Mouse (Mus musculus) liver, embryonic 12.5 days (tissue): ENCODE measurements around the gene Timp3. TPM values are rescaled to one million over a fixed set of nuclear protein-coding genes. Genes with fewer than 3 reads are reported as not detected.
A peak's percentile ranks its signal among the peaks of the same experiment; 100 is the strongest.

Experiments
- ATAC-seq: fragments of 200-750 bp; cut with Nextera tagmentation; 2 replicates; pipeline ENCODE4 v1.8.0; 2017; ENCODE audit warnings: moderate number of reproducible peaks, mild to moderate bottlenecking, moderate library complexity
- H3K27ac ChIP-seq: fragments of 300-500 bp; sonication (generic); 2 replicates; pipeline ENCODE4 v1.5.1; 2016; ENCODE audit warnings: mild to moderate bottlenecking
- H3K27me3 ChIP-seq: fragments of 300-500 bp; sonication (generic); replicated peaks from 2 replicates; pipeline ENCODE4 v1.6.1; 2016; ENCODE audit warnings: mild to moderate bottlenecking, moderate library complexity
- H3K36me3 ChIP-seq: fragments of 300-500 bp; sonication (generic); 2 replicates; pipeline ENCODE4 v1.6.1; 2016; ENCODE audit warnings: mild to moderate bottlenecking, moderate library complexity
- H3K4me1 ChIP-seq: fragments of 300-500 bp; sonication (generic); 2 replicates; pipeline ENCODE4 v1.6.1; 2016
- H3K4me2 ChIP-seq: fragments of 300-500 bp; sonication (generic); 2 replicates; pipeline ENCODE4 v1.6.1; 2016; ENCODE audit warnings: mild to moderate bottlenecking, moderate library complexity
- H3K4me3 ChIP-seq: fragments of 300-500 bp; sonication (generic); 2 replicates; pipeline ENCODE4 v1.5.1; 2016; ENCODE audit warnings: mild to moderate bottlenecking, moderate library complexity
- H3K9ac ChIP-seq: fragments of 300-500 bp; sonication (generic); 2 replicates; pipeline ENCODE4 v1.6.1; 2016; ENCODE audit warnings: mild to moderate bottlenecking, moderate library complexity
- H3K9me3 ChIP-seq: fragments of 300-500 bp; sonication (generic); replicated peaks from 2 replicates; pipeline ENCODE4 v1.6.1; 2016; ENCODE audit warnings: mild to moderate bottlenecking, moderate library complexity
- WGBS: fragments of 180-500 bp; shearing (Covaris S2); methylation state at CpG from one replicate; pipeline ENCODE4 v1.1.7; 2016; ENCODE audit not compliant: insufficient replicate concordance; 5-methylcytosine and 5-hydroxymethylcytosine counted together
- polyA plus RNA-seq: library from polyadenylated mRNA; unstranded; fragments of >200 nt; fragmentation: Nextera tagmentation; extraction: Ambion mirVana; gene quantifications from 2 replicates; pipeline ENCODE4 v1.2.1, GENCODE M21; 2016

The Timp3 gene
- polyA plus RNA-seq, 1 experiment from 2014 or later, result 17.0 TPM

DNA sequence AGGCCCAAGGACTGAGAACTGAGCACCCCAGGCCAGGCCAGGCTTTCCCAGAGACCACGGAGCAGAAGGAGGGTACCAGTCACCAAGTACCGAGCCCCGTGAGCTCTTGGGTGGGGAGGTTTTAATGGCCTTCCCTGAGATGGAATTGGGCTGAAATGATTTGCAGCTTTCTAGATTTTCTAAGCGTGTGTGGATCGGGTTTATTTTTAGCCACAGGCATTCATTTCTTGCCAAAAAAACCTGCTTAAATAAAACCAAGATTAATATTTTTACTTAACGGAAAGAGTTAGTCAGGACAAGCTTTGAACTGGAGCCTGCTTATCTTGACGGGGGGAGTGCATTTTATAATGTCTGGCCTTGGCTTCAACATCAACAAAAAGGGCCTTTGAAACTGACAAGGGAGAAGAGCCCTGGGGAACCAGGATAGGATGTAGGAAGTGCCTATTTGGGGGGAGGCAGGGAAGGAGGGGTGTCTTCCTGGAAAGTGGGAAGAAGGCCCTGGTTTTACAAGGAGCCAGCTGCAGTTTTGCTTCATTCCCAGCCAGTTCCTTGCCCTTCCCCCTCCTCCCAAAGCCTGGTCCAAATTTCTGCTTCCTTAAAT lies 31.6 kb downstream of the Timp3 start:
- ATAC-seq, result no peak
- H3K4me1 ChIP-seq, result peaks cover 82% of the 10 kb centered on the region
- H3K27me3 ChIP-seq, result no peaks in the 10 kb centered on the region
- WGBS, result 60% methylated on average over 7 of the region's 7 CpGs
- no peak overlapping the region for H3K4me2 ChIP-seq
- no peaks in the 10 kb centered on the region for H3K36me3 ChIP-seq
- no peak overlapping the region for H3K9ac ChIP-seq
- no peaks in the 10 kb centered on the region for H3K9me3 ChIP-seq
- no peak overlapping the region for H3K4me3 ChIP-seq
- H3K27ac ChIP-seq, result peak overlapping the region; percentile 73

DNA sequence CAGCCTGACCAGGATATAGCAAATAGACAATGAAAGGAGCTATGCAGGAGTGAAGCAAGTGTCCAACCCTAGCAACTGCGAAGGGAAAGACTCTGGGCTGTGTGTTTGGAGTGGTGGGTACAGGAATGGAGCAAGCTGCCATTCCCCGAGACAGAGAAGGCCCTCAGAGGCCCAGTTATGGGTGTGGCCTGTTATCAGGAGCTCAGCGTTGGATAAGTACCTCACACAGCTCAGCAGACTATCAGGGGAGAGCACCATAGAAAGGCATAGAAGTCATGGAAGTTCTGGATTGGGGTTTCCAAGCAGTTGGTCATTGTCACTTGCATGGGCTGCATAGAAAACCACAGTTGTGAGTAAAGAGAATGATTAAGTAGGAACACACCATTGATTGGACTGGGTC lies 32.8 kb downstream of the Timp3 start:
- H3K27me3 ChIP-seq, result no peaks in the 10 kb centered on the region
- H3K4me2 ChIP-seq, result peak overlapping the region; percentile 57
- no peaks in the 10 kb centered on the region for H3K36me3 ChIP-seq
- 27% methylated on average over 3 of the region's 3 CpGs for WGBS
- no peaks in the 10 kb centered on the region for H3K9me3 ChIP-seq
- H3K9ac ChIP-seq, result peak overlapping the region; percentile 29; the same call in 1 of the 2 replicates
- no peak overlapping the region for H3K4me3 ChIP-seq
- peak; percentile 95 for ATAC-seq
- H3K27ac ChIP-seq, result peak overlapping the region; percentile 73
- H3K4me1 ChIP-seq, result peaks cover 82% of the 10 kb centered on the region

DNA sequence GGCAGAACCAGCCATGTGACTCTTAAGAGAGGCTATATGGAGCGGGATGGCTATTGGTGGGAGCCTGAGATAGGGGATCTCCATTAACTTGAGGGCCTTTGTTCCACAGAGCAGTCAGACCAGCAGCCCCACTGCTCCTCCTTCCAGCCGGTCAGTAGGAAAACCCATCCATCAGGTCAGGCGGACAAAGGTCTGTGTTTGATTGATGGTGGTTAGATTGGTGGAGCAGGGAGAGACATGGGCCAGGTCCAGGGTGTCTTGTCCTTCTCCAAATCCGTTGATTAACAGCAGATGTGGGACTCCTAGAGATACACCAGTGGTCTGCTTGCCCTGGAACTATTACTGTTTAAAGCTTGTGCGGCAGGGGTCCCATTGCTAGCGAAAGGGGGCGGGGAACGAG lies 34.4 kb downstream of the Timp3 start:
- Histone ChIP-seq H3K4me2 (no peak overlapping the region), H3K4me3 (no peak overlapping the region), H3K27me3 (0 out of 2 replicates have a peak, but pooled peaks cover 3% of the 10 kb centered on the region), H3K9me3 (no peaks in the 10 kb centered on the region), H3K36me3 (no peaks in the 10 kb centered on the region), H3K27ac (peak overlapping the region; percentile 51; the same call in 1 of the 2 replicates), H3K9ac (0 out of 2 replicates have a peak overlapping the region, but pooled peaks have one; percentile 25), H3K4me1 (peaks cover 75% of the 10 kb centered on the region)
- 62% methylated on average over 8 of the region's 8 CpGs for WGBS
- no peak for ATAC-seq

DNA sequence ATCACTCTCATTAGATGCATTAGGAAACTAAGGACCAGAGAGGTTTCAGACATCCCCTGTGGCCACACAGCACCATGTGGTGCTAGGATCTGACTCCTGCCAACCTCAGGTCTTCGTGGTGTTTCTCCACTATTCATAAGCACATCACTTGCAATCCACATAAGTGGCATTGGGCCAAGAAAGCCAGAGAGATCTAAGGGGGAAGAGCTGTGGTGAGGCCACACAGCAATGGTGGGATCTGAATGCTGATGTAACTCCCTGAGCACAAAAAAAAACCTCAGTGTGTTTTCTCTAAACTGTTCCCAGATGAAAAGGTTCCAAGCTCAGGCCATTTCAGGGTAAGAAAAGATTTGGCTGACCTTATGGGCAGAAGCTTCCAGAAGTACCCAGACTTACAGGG lies 36.3 kb downstream of the Timp3 start:
- Histone ChIP-seq H3K36me3 (no peaks in the 10 kb centered on the region), H3K9ac (no peak overlapping the region), H3K4me2 (no peak overlapping the region), H3K27ac (no peak overlapping the region), H3K4me3 (no peak overlapping the region), H3K9me3 (no peaks in the 10 kb centered on the region), H3K4me1 (peaks cover 75% of the 10 kb centered on the region), H3K27me3 (0 out of 2 replicates have a peak, but pooled peaks cover 3% of the 10 kb centered on the region)
- 67% methylated on average over 1 of the region's 1 CpGs for WGBS
- no peak for ATAC-seq

DNA sequence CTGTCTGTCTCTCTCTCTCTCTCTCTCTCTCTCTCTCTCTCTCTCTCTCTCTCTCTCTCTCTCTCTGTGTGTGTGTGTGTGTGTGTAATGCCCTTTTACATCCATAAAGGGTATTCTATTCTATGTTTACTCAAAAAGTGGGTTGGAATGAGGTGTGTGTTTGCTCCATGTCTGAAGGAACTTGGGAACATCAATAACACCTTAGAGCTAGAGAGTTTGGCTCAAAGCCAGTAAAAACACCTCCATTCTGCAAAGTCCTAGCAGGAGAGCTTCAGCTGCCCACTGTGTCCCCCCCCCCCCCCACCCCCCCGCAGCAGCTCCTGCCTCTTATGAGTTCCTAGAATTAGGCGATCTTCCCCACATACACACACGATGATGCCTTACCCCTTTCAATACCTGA lies 37.1 kb downstream of the Timp3 start:
- 63% methylated on average over 3 of the region's 3 CpGs for WGBS
- no peak for ATAC-seq
- 0 out of 2 replicates have a peak, but pooled peaks cover 3% of the 10 kb centered on the region for H3K27me3 ChIP-seq
- no peak overlapping the region for H3K4me2 ChIP-seq
- H3K9me3 ChIP-seq, result no peaks in the 10 kb centered on the region
- H3K9ac ChIP-seq, result no peak overlapping the region
- peaks cover 75% of the 10 kb centered on the region for H3K4me1 ChIP-seq
- H3K4me3 ChIP-seq, result no peak overlapping the region
- H3K36me3 ChIP-seq, result no peaks in the 10 kb centered on the region
- no peak overlapping the region for H3K27ac ChIP-seq

DNA sequence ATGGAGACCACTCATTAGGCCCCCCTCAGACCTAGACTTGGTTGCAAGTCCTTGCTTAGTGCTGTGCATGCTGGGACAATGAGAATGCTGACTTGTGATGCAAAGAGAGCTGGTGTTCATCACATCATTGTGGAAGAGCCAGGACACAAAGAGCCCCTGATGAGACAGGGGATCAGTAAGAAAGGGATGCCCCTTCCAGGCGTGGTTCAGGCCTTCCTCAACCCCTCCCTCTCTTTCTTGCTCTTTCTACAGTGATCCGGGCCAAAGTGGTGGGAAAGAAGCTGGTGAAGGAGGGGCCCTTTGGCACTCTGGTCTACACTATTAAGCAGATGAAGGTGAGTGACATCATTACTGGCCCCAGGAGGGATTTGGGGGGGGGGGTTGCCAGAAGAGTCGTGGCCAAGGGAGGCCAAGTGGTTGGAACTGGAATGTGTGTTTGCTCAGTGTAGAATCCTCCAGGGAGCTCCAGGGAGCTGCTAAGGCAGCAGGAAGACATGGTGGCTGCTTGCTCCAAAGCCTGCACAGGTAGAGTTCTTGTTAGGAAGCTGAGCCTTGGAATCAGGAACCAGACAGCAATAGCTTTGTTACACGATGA lies 38.0 kb downstream of the Timp3 start:
- Histone ChIP-seq H3K4me2 (no peak overlapping the region), H3K4me1 (peaks cover 75% of the 10 kb centered on the region), H3K9me3 (no peaks in the 10 kb centered on the region), H3K9ac (no peak overlapping the region), H3K4me3 (no peak overlapping the region), H3K36me3 (no peaks in the 10 kb centered on the region), H3K27me3 (0 out of 2 replicates have a peak, but pooled peaks cover 3% of the 10 kb centered on the region), H3K27ac (no peak overlapping the region)
- no peak for ATAC-seq
- WGBS, result 66% methylated on average over 4 of the region's 4 CpGs

DNA sequence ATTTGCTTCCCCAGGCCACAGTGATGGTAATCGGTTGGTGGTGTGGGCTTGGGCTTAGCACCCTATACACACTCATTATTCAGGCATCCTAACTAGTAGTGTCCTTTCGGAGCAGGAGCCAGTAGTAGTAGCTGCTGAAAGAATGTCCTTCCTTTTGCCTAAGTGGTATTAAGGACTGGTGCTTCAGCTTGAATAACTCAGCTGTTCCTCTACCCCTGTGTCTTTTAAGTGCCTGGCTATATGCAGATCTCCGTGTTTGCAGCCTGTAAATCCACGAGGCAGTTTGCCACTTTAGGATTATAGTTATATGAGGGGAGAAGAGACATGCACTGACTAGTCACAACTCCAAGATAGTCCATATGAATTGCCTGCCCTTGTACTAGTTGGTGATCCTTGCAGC lies 38.9 kb downstream of the Timp3 start:
- Histone ChIP-seq H3K27me3 (0 out of 2 replicates have a peak, but pooled peaks cover 3% of the 10 kb centered on the region), H3K9me3 (no peaks in the 10 kb centered on the region), H3K4me1 (peaks cover 75% of the 10 kb centered on the region), H3K9ac (no peak overlapping the region), H3K4me2 (no peak overlapping the region), H3K27ac (0 out of 2 replicates have a peak overlapping the region, but pooled peaks have one; percentile 68), H3K36me3 (peaks cover 2% of the 10 kb centered on the region; the same call in 1 of the 2 replicates), H3K4me3 (no peak overlapping the region)
- 75% methylated on average over 4 of the region's 4 CpGs for WGBS
- no peak for ATAC-seq

DNA sequence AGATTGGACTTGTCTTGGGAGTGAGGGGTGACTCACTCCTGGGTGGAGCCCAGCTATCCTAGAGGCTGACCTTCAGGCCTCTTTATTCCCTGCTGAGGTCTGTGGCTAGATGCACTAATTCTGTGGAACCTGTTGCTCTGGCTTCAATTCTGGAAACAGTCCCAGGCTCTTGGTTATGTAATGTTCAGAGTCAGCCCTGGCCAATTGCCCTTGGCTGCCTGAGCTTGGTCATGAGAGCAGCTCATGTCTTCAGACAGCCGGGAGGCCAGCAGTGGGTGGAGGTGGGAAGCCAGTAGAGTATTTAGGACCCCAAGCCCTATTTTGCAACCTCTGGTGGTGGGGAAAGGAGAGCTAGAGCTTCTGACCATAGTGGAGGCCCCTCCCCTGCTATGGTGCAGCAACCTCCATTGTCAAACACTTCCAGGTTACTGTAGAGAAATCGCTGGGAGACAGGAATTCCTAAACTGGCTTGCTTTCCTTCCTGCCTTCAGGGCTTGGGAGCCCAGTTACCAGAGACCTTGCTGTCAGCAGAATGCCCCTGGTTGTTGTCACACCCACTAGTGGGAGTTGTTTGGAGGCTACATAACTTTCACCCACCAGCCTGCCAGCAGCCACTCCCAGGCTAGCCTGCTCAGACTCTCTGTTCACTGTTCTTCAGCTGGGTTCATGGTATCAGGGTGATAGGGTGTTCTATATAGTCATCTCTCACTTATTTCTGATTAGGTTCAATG lies 39.6 kb downstream of the Timp3 start:
- Histone ChIP-seq H3K4me1 (peaks cover 71% of the 10 kb centered on the region), H3K9me3 (no peaks in the 10 kb centered on the region), H3K27ac (peak overlapping the region; percentile 68), H3K9ac (0 out of 2 replicates have a peak overlapping the region, but pooled peaks have one; percentile 17), H3K4me3 (no peak overlapping the region), H3K4me2 (peak overlapping the region; percentile 16; the same call in 1 of the 2 replicates), H3K27me3 (0 out of 2 replicates have a peak, but pooled peaks cover 3% of the 10 kb centered on the region), H3K36me3 (peaks cover 9% of the 10 kb centered on the region; the same call in 1 of the 2 replicates)
- WGBS, result 44% methylated on average over 2 of the region's 2 CpGs
- ATAC-seq, result peak; percentile 62

DNA sequence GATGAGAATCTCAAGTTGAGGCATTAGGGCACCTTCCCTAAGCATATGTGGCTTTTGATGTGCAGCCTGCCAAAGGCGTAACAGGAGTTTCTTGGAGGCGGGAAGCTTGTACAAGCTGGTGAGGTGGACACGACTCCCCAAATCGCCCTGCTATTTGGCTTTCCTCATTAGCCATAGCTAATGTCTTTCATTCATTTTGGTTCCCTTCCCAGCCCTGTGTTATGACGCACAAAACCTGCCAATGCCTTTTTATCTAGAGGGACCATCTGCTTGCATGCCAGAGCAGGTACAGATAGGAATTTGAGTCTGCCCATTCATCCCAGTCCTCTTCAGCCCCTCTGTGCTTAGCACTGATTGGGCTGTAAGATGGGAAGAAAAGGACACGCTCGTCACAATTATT lies 40.2 kb downstream of the Timp3 start:
- Histone ChIP-seq H3K27me3 (0 out of 2 replicates have a peak, but pooled peaks cover 3% of the 10 kb centered on the region), H3K27ac (peak overlapping the region; percentile 68), H3K36me3 (peaks cover 9% of the 10 kb centered on the region; the same call in 1 of the 2 replicates), H3K4me3 (no peak overlapping the region), H3K4me2 (peak overlapping the region; percentile 16; the same call in 1 of the 2 replicates), H3K4me1 (peaks cover 65% of the 10 kb centered on the region), H3K9me3 (no peaks in the 10 kb centered on the region), H3K9ac (0 out of 2 replicates have a peak overlapping the region, but pooled peaks have one; percentile 17)
- WGBS, result 57% methylated on average over 7 of the region's 7 CpGs
- ATAC-seq, result peak; percentile 74

DNA sequence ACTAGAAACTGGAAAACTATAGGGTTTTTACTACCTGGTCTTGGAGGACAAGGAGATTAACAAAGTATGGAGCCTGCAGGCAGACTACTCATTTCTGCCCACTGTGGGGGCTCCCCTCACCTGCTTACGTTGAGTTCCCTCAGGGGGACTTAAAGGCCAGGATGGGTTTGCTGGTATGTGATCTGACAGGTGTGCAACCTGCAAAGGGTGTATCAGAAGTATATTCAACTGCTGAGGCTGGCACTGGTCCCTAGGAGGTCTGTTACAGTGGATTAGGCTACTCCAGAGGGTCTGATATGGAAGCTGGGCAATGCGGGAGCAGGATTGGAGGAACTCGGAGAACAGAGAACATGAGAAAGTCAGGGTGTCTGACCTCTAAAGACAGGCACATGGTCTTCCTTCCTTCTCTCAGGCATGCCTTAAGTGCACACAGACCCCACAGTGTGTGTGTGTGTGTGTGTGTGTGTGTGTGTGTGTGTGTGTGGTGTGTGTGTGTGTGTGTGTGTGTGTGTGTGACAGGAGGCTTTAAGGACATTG lies 40.9 kb downstream of the Timp3 start:
- WGBS, result 79% methylated on average over 3 of the region's 3 CpGs
- peaks cover 60% of the 10 kb centered on the region for H3K4me1 ChIP-seq
- 0 out of 2 replicates have a peak, but pooled peaks cover 3% of the 10 kb centered on the region for H3K27me3 ChIP-seq
- no peak overlapping the region for H3K4me2 ChIP-seq
- H3K9me3 ChIP-seq, result no peaks in the 10 kb centered on the region
- H3K36me3 ChIP-seq, result peaks cover 9% of the 10 kb centered on the region; the same call in 1 of the 2 replicates
- peak overlapping the region; percentile 68 for H3K27ac ChIP-seq
- no peak overlapping the region for H3K9ac ChIP-seq
- no peak for ATAC-seq
- no peak overlapping the region for H3K4me3 ChIP-seq

DNA sequence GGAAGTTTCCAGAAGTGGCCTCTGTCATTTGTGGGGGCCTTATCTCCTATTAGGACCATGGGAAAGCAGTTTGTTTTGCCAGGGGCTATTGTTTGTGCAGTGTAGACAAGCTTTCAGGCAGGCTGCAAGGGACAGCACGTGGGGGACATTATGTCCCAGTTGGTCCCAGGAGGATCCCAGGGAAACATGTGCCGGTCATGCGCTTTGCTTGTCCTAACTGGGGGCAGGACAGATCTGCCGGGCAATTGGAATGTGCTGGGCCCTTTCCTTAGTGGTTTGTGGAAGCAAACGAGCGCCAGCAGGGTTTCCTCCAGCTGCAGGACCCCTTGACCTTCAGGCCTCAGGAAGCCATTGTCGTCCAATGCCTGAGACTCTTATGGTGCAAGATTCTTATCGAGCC lies 41.4 kb downstream of the Timp3 start:
- peaks cover 60% of the 10 kb centered on the region for H3K4me1 ChIP-seq

More for the DNA sequence above, 41.4 kb downstream of the Timp3 start:
- H3K4me2 ChIP-seq, result no peak overlapping the region
- 0 out of 2 replicates have a peak, but pooled peaks cover 3% of the 10 kb centered on the region for H3K27me3 ChIP-seq
- H3K27ac ChIP-seq, result peak overlapping the region; percentile 68
- WGBS, result 58% methylated on average over 8 of the region's 8 CpGs
- peaks cover 9% of the 10 kb centered on the region; the same call in 1 of the 2 replicates for H3K36me3 ChIP-seq
- H3K9me3 ChIP-seq, result no peaks in the 10 kb centered on the region
- H3K9ac ChIP-seq, result no peak overlapping the region
- no peak for ATAC-seq
- H3K4me3 ChIP-seq, result no peak overlapping the region
